Mouse (Mus musculus): ENCODE data around the gene Nrtn.

- TF ChIP-seq POLR2A (IDR thresholded peaks at IDR 0.05; ENCODE audit: control insufficient read depth, low read depth, low read length) (no peak), CTCF (IDR thresholded peaks at IDR 0.05; ENCODE audit: control insufficient read depth, insufficient read depth, insufficient replicate concordance, low read depth, low read length) (no peak)
Observed at GRCm38 (mm10) chr17:56738221-56738620, 19.1 kb downstream of the Nrtn start.

Data from testis, adult 2 months (tissue).